Mouse (Mus musculus) E14TG2a.4 (cell line): ENCODE measurements around the gene Creb3l4.

Experiments used
- CTCF ChIP-seq: conservative IDR thresholded peaks from 2 replicates; pipeline ENCODE4 v1.5.1; 2014; ENCODE audit warnings: low read length
- POU5F1 ChIP-seq: IDR thresholded peaks from 2 replicates; pipeline ENCODE4 v1.6.1; 2014; ENCODE audit warnings: low read length, borderline replicate concordance

- TF ChIP-seq CTCF = no peak
- no peak for TF ChIP-seq POU5F1
These were observed 45.8 kb downstream of the Creb3l4 start for GRCm38 (mm10) chr3:90197548-90197947.
